Mouse (Mus musculus) layer of hippocampus, postnatal 36 days (tissue): ENCODE measurements around the gene Tmem260. TPM values are rescaled to one million over a fixed set of nuclear protein-coding genes. Genes with fewer than 3 reads are reported as not detected.
A peak's percentile ranks its signal among the peaks of the same experiment; 100 is the strongest.

ENCODE experiments used
- DNase-seq, 2 experiments: peaks; one replicate each; pipeline ENCODE4 v3.0.0; 2022
- total RNA-seq, 2 experiments: library from RNA; stranded (reverse); gene quantifications; 2 replicates each; pipeline ENCODE4 v1.2.3; 2021

Tmem260 gene
- total RNA-seq, 2 experiments from 2014 or later, result 25.3 to 26.4 TPM

GRCm38 (mm10) chr14:48481591-48481990 lies 35.7 kb downstream of the Tmem260 start:
- DNase-seq, result no peak

GRCm38 (mm10) chr14:48482762-48483161 lies 36.8 kb downstream of the Tmem260 start:
- DNase-seq, result no peak

- DNase-seq, result no peak
These were observed 48.0 kb downstream of the Tmem260 start for GRCm38 (mm10) chr14:48493896-48494295.

- no peak for DNase-seq
These were observed 56.6 kb downstream of the Tmem260 start for GRCm38 (mm10) chr14:48502573-48502972.

- no peak for DNase-seq
These were observed 58.0 kb downstream of the Tmem260 start for GRCm38 (mm10) chr14:48503691-48504565.

- no peak for DNase-seq
These were observed 58.6 kb downstream of the Tmem260 start for GRCm38 (mm10) chr14:48504566-48504950.

- no peak for DNase-seq
These were observed 59.7 kb downstream of the Tmem260 start for GRCm38 (mm10) chr14:48505606-48506005.

GRCm38 (mm10) chr14:48507376-48507775 lies 61.5 kb downstream of the Tmem260 start:
- DNase-seq, result no peak

GRCm38 (mm10) chr14:48509131-48509530 lies 63.2 kb downstream of the Tmem260 start:
- no peak for DNase-seq

- no peak for DNase-seq
These were observed 67.3 kb downstream of the Tmem260 start for GRCm38 (mm10) chr14:48513098-48513823.

GRCm38 (mm10) chr14:48513824-48514493 lies 68.0 kb downstream of the Tmem260 start:
- no peak for DNase-seq

GRCm38 (mm10) chr14:48514620-48515019 lies 68.7 kb downstream of the Tmem260 start:
- DNase-seq, result no peak

GRCm38 (mm10) chr14:48515538-48515937 lies 69.6 kb downstream of the Tmem260 start:
- DNase-seq, result no peak

GRCm38 (mm10) chr14:48523361-48523760 lies 77.4 kb downstream of the Tmem260 start:
- no peak for DNase-seq

- DNase-seq, result peak; percentile 17 to 32
These were observed 78.2 kb downstream of the Tmem260 start for GRCm38 (mm10) chr14:48524135-48524534.

- DNase-seq, result no peak
These were observed 79.1 kb downstream of the Tmem260 start for GRCm38 (mm10) chr14:48525055-48525454.

GRCm38 (mm10) chr14:48530629-48531028 lies 84.7 kb downstream of the Tmem260 start:
- DNase-seq, result no peak

- DNase-seq, result no peak
These were observed 92.2 kb downstream of the Tmem260 start for GRCm38 (mm10) chr14:48537795-48538766.

- DNase-seq, result no peak
These were observed 99.2 kb downstream of the Tmem260 start for GRCm38 (mm10) chr14:48545166-48545565.

GRCm38 (mm10) chr14:48546009-48546408 lies 100.1 kb downstream of the Tmem260 start:
- DNase-seq, result no peak

GRCm38 (mm10) chr14:48549703-48550102 lies 103.8 kb downstream of the Tmem260 start:
- DNase-seq, result no peak

- no peak for DNase-seq
These were observed 107.3 kb downstream of the Tmem260 start for GRCm38 (mm10) chr14:48553216-48553615.
